Mouse (Mus musculus): ENCODE measurements at regions not wholly inside any gene's neighbourhood (a gene's known extent, or its start where the extent isn't known, plus 50 kb on each side); places are given as distances from the start of the nearest gene placed in this dataset.
A peak's percentile ranks its signal among the peaks of the same experiment; 100 is the strongest.

DNA sequence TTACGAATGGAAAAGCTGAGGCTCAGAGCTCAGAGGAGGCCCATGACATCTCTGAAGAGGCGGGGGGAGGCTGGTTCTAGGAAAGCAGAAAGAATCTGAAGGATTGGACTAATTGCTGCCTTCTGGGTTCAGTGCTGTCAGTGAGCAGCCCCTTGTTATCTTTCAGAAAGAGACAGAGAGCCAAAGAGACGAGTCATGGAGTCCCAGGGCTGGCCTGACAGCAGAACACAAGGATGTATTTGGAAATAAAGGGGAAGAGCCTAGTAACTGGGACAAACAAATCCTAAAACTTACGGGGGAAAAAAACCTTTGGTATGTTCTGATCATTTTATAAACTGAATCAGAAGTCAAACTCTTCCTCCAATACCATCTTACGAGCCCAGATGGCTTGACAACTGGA is 247.8 kb upstream of the Zfp703 start:
- H3K36me3 ChIP-seq (ENCODE audit: control insufficient read depth, insufficient read depth): no peaks in the 10 kb centered on the region
- no peaks in the 10 kb centered on the region for H3K79me2 ChIP-seq (ENCODE audit: control insufficient read depth, insufficient read depth)
- TF ChIP-seq CTCF (IDR thresholded peaks at IDR 0.05; ENCODE audit: control insufficient read depth, insufficient read depth, insufficient read length): no peak
- no peak for TF ChIP-seq CEBPB (IDR thresholded peaks at IDR 0.05; ENCODE audit: low read depth)
- no peak for TF ChIP-seq FOSL1 (IDR thresholded peaks at IDR 0.05; ENCODE audit: insufficient read depth, low read length, poor library complexity, severe bottlenecking)
- TF ChIP-seq USF1 (IDR thresholded peaks at IDR 0.05; ENCODE audit: low read depth): no peak
- TF ChIP-seq MYOG (IDR thresholded peaks at IDR 0.05; ENCODE audit: control insufficient read depth, extremely low read depth, insufficient read length): no peak
- no peak for TF ChIP-seq MAX (IDR thresholded peaks at IDR 0.05)
- TF ChIP-seq MYOD1 (IDR thresholded peaks at IDR 0.05; ENCODE audit: control insufficient read depth, insufficient read length, low read depth): no peak
- no peaks in the 10 kb centered on the region for H3K27me3 ChIP-seq (ENCODE audit: control insufficient read depth, insufficient read depth, insufficient read length)
- H3K79me3 ChIP-seq (ENCODE audit: low read depth): no peaks in the 10 kb centered on the region
- no peak overlapping the region for H3ac ChIP-seq (ENCODE audit: control insufficient read depth, insufficient read length, low read depth)
- H3K4me3 ChIP-seq (ENCODE audit: insufficient read depth, poor library complexity, severe bottlenecking): no peak overlapping the region

DNA sequence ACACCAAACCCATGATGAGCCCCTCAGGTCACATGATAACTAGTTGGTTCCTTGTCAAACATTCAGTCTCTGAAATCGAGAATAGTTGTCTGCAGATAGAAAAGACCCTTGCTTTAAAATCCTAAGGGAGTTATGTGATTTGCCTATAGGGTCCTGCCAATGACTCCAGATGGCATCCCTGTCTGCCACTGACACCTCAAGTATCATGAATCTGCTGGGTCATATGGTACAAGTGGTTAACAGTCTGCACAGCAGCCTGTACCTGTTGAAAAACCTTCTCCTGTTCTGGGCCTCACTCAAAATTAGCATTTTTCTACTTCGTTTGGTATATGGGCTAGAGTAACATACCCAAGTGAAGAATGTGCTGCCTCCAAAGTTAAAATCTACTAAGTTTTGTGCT is 246.0 kb upstream of the Zfp703 start:
- TF ChIP-seq MYOD1 (IDR thresholded peaks at IDR 0.05; ENCODE audit: control insufficient read depth, insufficient read length, low read depth): no peak
- TF ChIP-seq CEBPB (IDR thresholded peaks at IDR 0.05; ENCODE audit: low read depth): no peak
- TF ChIP-seq FOSL1 (IDR thresholded peaks at IDR 0.05; ENCODE audit: insufficient read depth, low read length, poor library complexity, severe bottlenecking): no peak
- no peak for TF ChIP-seq CTCF (IDR thresholded peaks at IDR 0.05; ENCODE audit: control insufficient read depth, insufficient read depth, insufficient read length)
- TF ChIP-seq MAX (IDR thresholded peaks at IDR 0.05): no peak
- no peak for TF ChIP-seq USF1 (IDR thresholded peaks at IDR 0.05; ENCODE audit: low read depth)
- TF ChIP-seq MYOG (IDR thresholded peaks at IDR 0.05; ENCODE audit: control insufficient read depth, extremely low read depth, insufficient read length): no peak
- no peaks in the 10 kb centered on the region for H3K79me2 ChIP-seq (ENCODE audit: control insufficient read depth, insufficient read depth)
- no peaks in the 10 kb centered on the region for H3K79me3 ChIP-seq (ENCODE audit: low read depth)
- H3K27me3 ChIP-seq (ENCODE audit: control insufficient read depth, insufficient read depth, insufficient read length): no peaks in the 10 kb centered on the region
- no peak overlapping the region for H3ac ChIP-seq (ENCODE audit: control insufficient read depth, insufficient read length, low read depth)
- no peaks in the 10 kb centered on the region for H3K36me3 ChIP-seq (ENCODE audit: control insufficient read depth, insufficient read depth)
- no peak overlapping the region for H3K4me3 ChIP-seq (ENCODE audit: insufficient read depth, poor library complexity, severe bottlenecking)

DNA sequence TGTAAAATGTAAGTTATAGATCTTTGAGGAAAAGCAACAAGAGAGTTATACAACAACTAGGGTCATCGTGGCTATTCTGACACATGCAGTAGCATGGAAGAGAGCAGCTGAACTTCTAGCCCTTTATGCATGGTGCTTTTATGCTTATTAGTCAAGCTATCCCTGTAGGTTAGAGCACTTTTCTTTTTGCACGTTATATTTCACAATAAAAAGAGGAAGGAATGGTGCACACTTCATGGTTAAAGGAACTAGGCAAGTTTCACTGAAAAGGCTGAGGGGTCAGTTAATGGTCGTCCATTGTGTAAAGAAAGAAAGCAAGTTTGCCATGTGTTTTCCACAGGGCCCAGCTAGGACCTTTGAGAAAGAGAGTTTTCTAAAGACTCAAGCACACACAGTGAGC is 232.7 kb upstream of the Zfp703 start:
- Histone ChIP-seq H3K79me3 (ENCODE audit: low read depth) (no peaks in the 10 kb centered on the region), H3ac (ENCODE audit: control insufficient read depth, insufficient read length, low read depth) (no peak overlapping the region), H3K4me3 (ENCODE audit: insufficient read depth, poor library complexity, severe bottlenecking) (no peak overlapping the region), H3K27me3 (ENCODE audit: control insufficient read depth, insufficient read depth, insufficient read length) (no peaks in the 10 kb centered on the region), H3K79me2 (ENCODE audit: control insufficient read depth, insufficient read depth) (no peaks in the 10 kb centered on the region), H3K36me3 (ENCODE audit: control insufficient read depth, insufficient read depth) (no peaks in the 10 kb centered on the region)
- no peak for TF ChIP-seq CTCF (IDR thresholded peaks at IDR 0.05; ENCODE audit: control insufficient read depth, insufficient read depth, insufficient read length)
- TF ChIP-seq CEBPB (IDR thresholded peaks at IDR 0.05; ENCODE audit: low read depth): no peak
- TF ChIP-seq MYOD1 (IDR thresholded peaks at IDR 0.05; ENCODE audit: control insufficient read depth, insufficient read length, low read depth): no peak
- no peak for TF ChIP-seq USF1 (IDR thresholded peaks at IDR 0.05; ENCODE audit: low read depth)
- TF ChIP-seq MAX (IDR thresholded peaks at IDR 0.05): no peak
- no peak for TF ChIP-seq MYOG (IDR thresholded peaks at IDR 0.05; ENCODE audit: control insufficient read depth, extremely low read depth, insufficient read length)
- no peak for TF ChIP-seq FOSL1 (IDR thresholded peaks at IDR 0.05; ENCODE audit: insufficient read depth, low read length, poor library complexity, severe bottlenecking)

DNA sequence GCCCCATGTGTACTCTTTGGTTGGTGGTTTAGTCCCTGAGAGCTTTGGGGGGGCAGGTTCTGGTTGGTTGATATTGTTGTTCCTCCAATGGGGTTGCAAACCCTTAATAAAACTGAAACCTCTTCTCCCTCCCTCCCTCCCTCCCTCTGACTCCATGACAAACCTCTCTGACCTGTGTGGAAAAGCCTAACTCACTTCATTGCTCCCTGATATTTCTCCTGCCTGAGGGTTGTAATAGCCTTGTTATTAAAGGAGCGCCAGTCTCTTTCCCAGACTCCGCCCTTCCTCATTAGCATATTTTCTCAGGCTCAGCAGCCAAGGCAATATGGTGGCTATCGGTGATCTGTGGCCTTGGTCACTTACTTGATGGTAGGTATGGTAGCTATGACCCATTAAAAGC is 230.3 kb upstream of the Zfp703 start:
- Histone ChIP-seq H3K36me3 (ENCODE audit: control insufficient read depth, insufficient read depth) (no peaks in the 10 kb centered on the region), H3K4me3 (ENCODE audit: insufficient read depth, poor library complexity, severe bottlenecking) (no peak overlapping the region), H3ac (ENCODE audit: control insufficient read depth, insufficient read length, low read depth) (no peak overlapping the region), H3K79me3 (ENCODE audit: low read depth) (no peaks in the 10 kb centered on the region), H3K79me2 (ENCODE audit: control insufficient read depth, insufficient read depth) (no peaks in the 10 kb centered on the region), H3K27me3 (ENCODE audit: control insufficient read depth, insufficient read depth, insufficient read length) (no peaks in the 10 kb centered on the region)
- TF ChIP-seq CEBPB (IDR thresholded peaks at IDR 0.05; ENCODE audit: low read depth) (no peak), CTCF (IDR thresholded peaks at IDR 0.05; ENCODE audit: control insufficient read depth, insufficient read depth, insufficient read length) (no peak), MAX (IDR thresholded peaks at IDR 0.05) (no peak), USF1 (IDR thresholded peaks at IDR 0.05; ENCODE audit: low read depth) (no peak), MYOG (IDR thresholded peaks at IDR 0.05; ENCODE audit: control insufficient read depth, extremely low read depth, insufficient read length) (no peak), MYOD1 (IDR thresholded peaks at IDR 0.05; ENCODE audit: control insufficient read depth, insufficient read length, low read depth) (no peak), FOSL1 (IDR thresholded peaks at IDR 0.05; ENCODE audit: insufficient read depth, low read length, poor library complexity, severe bottlenecking) (no peak)

DNA sequence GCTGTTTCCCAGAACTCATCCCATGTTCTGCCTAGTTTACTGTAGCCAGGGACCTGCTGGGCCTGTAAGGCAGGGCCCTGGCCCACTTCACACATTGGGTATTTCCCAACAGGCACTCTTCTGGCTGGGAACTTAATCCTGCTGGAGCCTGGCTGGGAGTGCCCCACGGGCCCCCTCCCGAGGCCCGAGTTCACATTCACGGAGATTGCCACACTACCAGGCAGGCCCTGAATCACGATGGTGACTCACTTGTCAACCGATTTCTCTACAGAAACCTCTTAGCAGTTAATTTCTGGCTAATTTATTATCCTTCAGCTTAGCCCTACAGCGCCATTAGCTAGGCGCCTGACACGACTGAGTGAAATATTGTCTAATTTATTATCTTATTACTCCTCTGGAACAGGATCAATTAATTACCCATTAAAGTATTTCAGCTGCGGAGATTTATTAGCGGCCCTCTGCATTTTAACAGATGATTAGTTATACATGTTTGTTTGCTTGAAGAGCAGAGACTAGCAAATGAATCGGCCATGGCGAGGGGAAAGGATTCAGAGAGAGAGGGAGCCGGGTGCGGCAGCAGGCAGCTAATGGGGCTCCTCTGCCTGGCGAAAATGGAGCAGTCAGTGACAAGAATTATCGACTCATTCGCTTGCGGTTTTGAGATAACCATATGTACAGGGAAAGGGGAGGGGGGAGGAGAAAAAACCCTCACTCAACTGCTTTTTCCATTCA is 229.7 kb upstream of the Zfp703 start:
- Histone ChIP-seq H3K79me3 (ENCODE audit: low read depth) (no peaks in the 10 kb centered on the region), H3K4me3 (ENCODE audit: insufficient read depth, poor library complexity, severe bottlenecking) (no peak overlapping the region), H3K79me2 (ENCODE audit: control insufficient read depth, insufficient read depth) (no peaks in the 10 kb centered on the region), H3K27me3 (ENCODE audit: control insufficient read depth, insufficient read depth, insufficient read length) (no peaks in the 10 kb centered on the region), H3K36me3 (ENCODE audit: control insufficient read depth, insufficient read depth) (no peaks in the 10 kb centered on the region), H3ac (ENCODE audit: control insufficient read depth, insufficient read length, low read depth) (no peak overlapping the region)
- TF ChIP-seq FOSL1 (IDR thresholded peaks at IDR 0.05; ENCODE audit: insufficient read depth, low read length, poor library complexity, severe bottlenecking) (peak; percentile 92), CTCF (IDR thresholded peaks at IDR 0.05; ENCODE audit: control insufficient read depth, insufficient read depth, insufficient read length) (no peak), MYOG (IDR thresholded peaks at IDR 0.05; ENCODE audit: control insufficient read depth, extremely low read depth, insufficient read length) (no peak), MAX (IDR thresholded peaks at IDR 0.05) (peak; percentile 24), USF1 (IDR thresholded peaks at IDR 0.05; ENCODE audit: low read depth) (no peak), MYOD1 (IDR thresholded peaks at IDR 0.05; ENCODE audit: control insufficient read depth, insufficient read length, low read depth) (no peak), CEBPB (IDR thresholded peaks at IDR 0.05; ENCODE audit: low read depth) (peak; percentile 95)

Data from C2C12 (cell line).